Mouse (Mus musculus) limb, embryonic 11.5 days (tissue): ENCODE measurements at regions not wholly inside any gene's neighbourhood (a gene's known extent, or its start where the extent isn't known, plus 50 kb on each side); places are given as distances from the start of the nearest gene placed in this dataset.

Experiments
- ATAC-seq: fragments of 200-750 bp; cut with Nextera tagmentation; 2 replicates; pipeline ENCODE4 v1.8.0; 2017; ENCODE audit warnings: low read depth; ENCODE audit not compliant: insufficient number of reproducible peaks, low FRiP score, low TSS enrichment
- DNase-seq: peaks from one replicate; pipeline ENCODE4 v3.0.0-alpha.2; 2015; ENCODE audit warnings: low spot score
- H3K27ac ChIP-seq: fragments of 300-500 bp; sonication (generic); replicated peaks from 2 replicates; pipeline ENCODE4 v1.5.1; 2014; ENCODE audit warnings: low read depth, mild to moderate bottlenecking, low read length
- H3K27me3 ChIP-seq: fragments of 300-500 bp; sonication (generic); 2 replicates; pipeline ENCODE4 v1.6.1; 2014; ENCODE audit warnings: mild to moderate bottlenecking, low read length, mixed read lengths; ENCODE audit not compliant: control insufficient read depth, insufficient read depth
- H3K36me3 ChIP-seq: fragments of 300-500 bp; sonication (generic); 2 replicates; pipeline ENCODE4 v1.6.1; 2014; ENCODE audit warnings: mild to moderate bottlenecking, low read length, moderate library complexity, mixed read lengths; ENCODE audit not compliant: control insufficient read depth, insufficient read depth
- H3K4me1 ChIP-seq: fragments of 300-500 bp; sonication (generic); 2 replicates; pipeline ENCODE4 v1.6.1; 2014; ENCODE audit warnings: low read length, mixed read lengths; ENCODE audit not compliant: control insufficient read depth, insufficient read depth
- H3K4me2 ChIP-seq: fragments of 300-500 bp; sonication (generic); 2 replicates; pipeline ENCODE4 v1.6.1; 2014; ENCODE audit warnings: low read depth, mild to moderate bottlenecking, moderate library complexity; ENCODE audit not compliant: severe bottlenecking
- H3K4me3 ChIP-seq: fragments of 300-500 bp; sonication (generic); 2 replicates; pipeline ENCODE4 v1.5.1; 2014; ENCODE audit warnings: low read depth, low read length
- H3K9ac ChIP-seq: fragments of 300-500 bp; sonication (generic); 2 replicates; pipeline ENCODE4 v1.6.1; 2014; ENCODE audit warnings: mild to moderate bottlenecking, low read length
- H3K9me3 ChIP-seq: fragments of 300-500 bp; sonication (generic); 2 replicates; pipeline ENCODE4 v1.6.1; 2016; ENCODE audit warnings: low read length; ENCODE audit not compliant: control insufficient read depth
- WGBS: fragments of 180-500 bp; shearing (Covaris S2); extraction: QIAGEN DNeasy Blood & Tissue Kit; methylation state at CpG from one replicate; pipeline ENCODE4 v1.1.7; 2014; 5-methylcytosine and 5-hydroxymethylcytosine counted together

GRCm38 (mm10) chr17:88307826-88308225, 132.7 kb upstream of the Foxn2 start:
- Histone ChIP-seq H3K27me3 (no peaks in the 10 kb centered on the region), H3K4me3 (no peak overlapping the region), H3K9me3 (peaks cover 4% of the 10 kb centered on the region; the same call in 1 of the 2 replicates), H3K9ac (no peak overlapping the region), H3K27ac (no peak overlapping the region), H3K4me2 (no peak overlapping the region), H3K4me1 (no peaks in the 10 kb centered on the region), H3K36me3 (no peaks in the 10 kb centered on the region)
- ATAC-seq, result no peak
- DNase-seq, result no peak
- 86% methylated on average over 9 of the region's 9 CpGs for WGBS

- Histone ChIP-seq H3K9ac (no peak overlapping the region), H3K4me2 (no peak overlapping the region), H3K4me1 (no peaks in the 10 kb centered on the region), H3K4me3 (no peak overlapping the region), H3K27ac (no peak overlapping the region), H3K27me3 (no peaks in the 10 kb centered on the region), H3K36me3 (no peaks in the 10 kb centered on the region), H3K9me3 (no peaks in the 10 kb centered on the region)
- DNase-seq, result peak; percentile 44
- no peak for ATAC-seq
- 78% methylated on average over 2 of the region's 2 CpGs for WGBS
Observed at GRCm38 (mm10) chr17:88312876-88313275, 127.6 kb upstream of the Foxn2 start.

- H3K4me2 ChIP-seq, result no peak overlapping the region
- DNase-seq, result no peak
- no peaks in the 10 kb centered on the region for H3K4me1 ChIP-seq
- no peak overlapping the region for H3K9ac ChIP-seq
- 0 out of 2 replicates have a peak, but pooled peaks have one; percentile 24 for ATAC-seq
- H3K27ac ChIP-seq, result no peak overlapping the region
- H3K9me3 ChIP-seq, result no peaks in the 10 kb centered on the region
- no peak overlapping the region for H3K4me3 ChIP-seq
- H3K36me3 ChIP-seq, result no peaks in the 10 kb centered on the region
- WGBS, result 71% methylated on average over 15 of the region's 15 CpGs
- H3K27me3 ChIP-seq, result no peaks in the 10 kb centered on the region
Observed at GRCm38 (mm10) chr17:88316213-88316967, 124.1 kb upstream of the Foxn2 start.

GRCm38 (mm10) chr17:88317311-88317710, 123.2 kb upstream of the Foxn2 start:
- H3K27me3 ChIP-seq, result no peaks in the 10 kb centered on the region
- H3K4me3 ChIP-seq, result no peak overlapping the region
- no peak overlapping the region for H3K9ac ChIP-seq
- H3K36me3 ChIP-seq, result no peaks in the 10 kb centered on the region
- no peaks in the 10 kb centered on the region for H3K4me1 ChIP-seq
- DNase-seq (no peak), ATAC-seq (no peak)
- no peak overlapping the region for H3K4me2 ChIP-seq
- no peaks in the 10 kb centered on the region for H3K9me3 ChIP-seq
- 84% methylated on average over 5 of the region's 5 CpGs for WGBS
- H3K27ac ChIP-seq, result no peak overlapping the region

- Histone ChIP-seq H3K36me3 (no peaks in the 10 kb centered on the region), H3K9ac (no peak overlapping the region), H3K4me2 (no peak overlapping the region), H3K27me3 (no peaks in the 10 kb centered on the region), H3K4me1 (no peaks in the 10 kb centered on the region), H3K4me3 (no peak overlapping the region), H3K9me3 (no peaks in the 10 kb centered on the region), H3K27ac (no peak overlapping the region)
- 88% methylated on average over 7 of the region's 7 CpGs for WGBS
- ATAC-seq, result no peak
- no peak for DNase-seq
Observed at GRCm38 (mm10) chr17:88317806-88318205, 122.7 kb upstream of the Foxn2 start.

- Histone ChIP-seq H3K4me2 (no peak overlapping the region), H3K4me3 (no peak overlapping the region), H3K27me3 (no peaks in the 10 kb centered on the region), H3K4me1 (no peaks in the 10 kb centered on the region), H3K9me3 (no peaks in the 10 kb centered on the region), H3K9ac (no peak overlapping the region), H3K27ac (no peak overlapping the region), H3K36me3 (no peaks in the 10 kb centered on the region)
- 67% methylated on average over 16 of the region's 16 CpGs for WGBS
- no peak for DNase-seq
- peak; percentile 68 for ATAC-seq
Observed at GRCm38 (mm10) chr17:88318207-88318791, 122.2 kb upstream of the Foxn2 start.

- Histone ChIP-seq H3K4me2 (no peak overlapping the region), H3K9me3 (no peaks in the 10 kb centered on the region), H3K4me1 (no peaks in the 10 kb centered on the region), H3K27ac (no peak overlapping the region), H3K9ac (no peak overlapping the region), H3K4me3 (no peak overlapping the region), H3K27me3 (no peaks in the 10 kb centered on the region), H3K36me3 (no peaks in the 10 kb centered on the region)
- DNase-seq, result no peak
- WGBS, result 67% methylated on average over 5 of the region's 5 CpGs
- ATAC-seq, result no peak
Observed at GRCm38 (mm10) chr17:88318936-88319335, 121.6 kb upstream of the Foxn2 start.

- Histone ChIP-seq H3K4me3 (no peak overlapping the region), H3K36me3 (no peaks in the 10 kb centered on the region), H3K9ac (no peak overlapping the region), H3K27ac (no peak overlapping the region), H3K4me2 (no peak overlapping the region), H3K9me3 (no peaks in the 10 kb centered on the region), H3K4me1 (no peaks in the 10 kb centered on the region), H3K27me3 (no peaks in the 10 kb centered on the region)
- DNase-seq (no peak), ATAC-seq (no peak)
- 86% methylated on average over 1 of the region's 1 CpGs for WGBS
Observed at GRCm38 (mm10) chr17:88320686-88321085, 119.8 kb upstream of the Foxn2 start.
